Mouse (Mus musculus): ENCODE data around the gene Errfi1. TPM values are rescaled to one million over a fixed set of nuclear protein-coding genes. Genes with fewer than 3 reads are reported as not detected.

Gene Errfi1
- 31.0 and 34.1 TPM in 2 replicates for polyA plus RNA-seq (2012; rRNA removed)

DNA sequence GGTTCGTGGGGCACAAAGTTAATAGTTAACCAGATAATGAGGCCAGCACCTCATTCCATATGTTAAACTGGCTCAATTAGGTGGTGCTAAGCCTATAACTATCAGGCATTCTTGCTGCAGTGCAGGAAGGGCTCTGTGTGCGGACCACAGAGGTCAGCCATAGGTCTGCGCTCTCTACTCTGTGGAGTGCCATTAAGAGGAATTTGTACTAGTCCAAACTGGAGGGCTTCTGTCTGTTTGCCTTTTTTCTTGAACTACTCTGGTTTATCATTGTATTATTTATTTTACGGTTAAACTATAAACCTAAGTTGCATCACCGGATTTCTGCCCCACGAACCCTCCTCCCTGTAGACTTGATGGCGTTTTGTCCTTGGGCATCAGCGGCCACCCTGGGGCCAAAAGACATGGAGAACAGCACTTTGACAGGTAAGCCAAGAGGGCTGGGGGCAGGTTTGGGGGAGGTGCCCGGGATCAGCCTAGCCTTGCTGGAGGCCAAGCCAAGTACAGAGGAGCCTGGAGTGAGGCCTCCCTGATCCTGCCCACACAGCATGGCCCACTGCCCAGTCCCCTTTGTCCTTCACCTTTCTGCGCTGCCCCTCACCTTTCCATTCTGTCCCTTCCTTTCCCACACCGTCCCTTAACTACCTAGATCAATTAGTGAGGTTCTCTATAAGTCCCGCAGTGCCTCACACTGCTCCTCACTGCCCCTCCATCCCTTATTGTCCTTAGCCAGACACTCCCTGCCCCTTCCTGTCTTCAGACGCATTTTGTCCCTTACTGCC lies at the start of gene Errfi1:
Errfi1 (plus strand) TSS at position 240 of the 782 bp plus-strand sequence.

DNA sequence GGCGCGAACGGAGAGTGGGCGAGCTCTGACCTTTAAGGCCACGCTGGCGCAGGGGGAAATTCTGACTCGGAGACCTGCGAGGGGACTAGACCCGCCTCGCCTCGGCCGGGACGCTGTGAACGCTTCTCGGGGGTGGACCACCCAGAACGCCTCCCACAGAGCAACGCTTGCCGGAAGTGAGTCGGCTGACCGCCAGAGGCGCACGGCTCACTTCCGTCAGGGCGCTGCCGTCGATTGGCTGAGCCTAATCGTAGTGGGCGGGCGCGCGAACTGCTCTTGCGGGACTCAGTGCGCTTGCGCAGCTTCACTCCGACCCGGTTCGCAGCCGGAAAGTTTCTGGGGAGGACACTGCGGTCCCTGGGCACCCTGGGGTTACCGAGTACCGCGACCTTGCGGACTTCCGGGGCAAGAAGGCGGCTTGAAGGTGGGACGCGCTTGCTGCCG lies 60.6 kb downstream of the Errfi1 start, which contains the start of the genes Park7 and Tnfrsf9:
Park7 (minus strand) TSS at position 148 of the 444 bp plus-strand sequence.
Tnfrsf9 (plus strand) TSS at position 273 of the 444 bp plus-strand sequence.

Other genes starting within 250 kb of the Errfi1 start
- 0.06 TPM in 2 replicates for gene Slc45a1, start 201.7 kb upstream of the Errfi1 start, polyA plus RNA-seq (2012; rRNA removed)
- gene Park7, start 60.5 kb downstream of the Errfi1 start, polyA plus RNA-seq (2012; rRNA removed): 112 and 148 TPM in 2 replicates
- 6.4 and 8.1 TPM in 2 replicates for gene Tnfrsf9, start 60.6 kb downstream of the Errfi1 start, polyA plus RNA-seq (2012; rRNA removed)
- gene Uts2, start 143.2 kb downstream of the Errfi1 start, polyA plus RNA-seq (2012; rRNA removed): not detected in 2 replicates
- gene Per3, start 190.7 kb downstream of the Errfi1 start, polyA plus RNA-seq (2012; rRNA removed): 16.0 and 17.5 TPM in 2 replicates
- 24.0 and 24.6 TPM in 2 replicates for gene Vamp3, start 204.0 kb downstream of the Errfi1 start, polyA plus RNA-seq (2012; rRNA removed)
- not detected in 2 replicates for gene Gm13090, start 235.7 kb downstream of the Errfi1 start, polyA plus RNA-seq (2012; rRNA removed)